Mouse (Mus musculus) myocyte (in vitro differentiated cells): Measurements from ENCODE around the gene Nkx2-4.

ENCODE experiments used
- MAX ChIP-seq: IDR thresholded peaks from one replicate; pipeline ENCODE4 v1.6.1; 2011; ENCODE audit warnings: low read depth, mild to moderate bottlenecking, control low read depth
- MYOG ChIP-seq, 3 experiments: IDR thresholded peaks; one replicate each; pipeline ENCODE4 v1.6.1; 2011; ENCODE audit warnings: control low read depth in 2 of 3, low read depth in 2 of 3, mild to moderate bottlenecking in 2 of 3; ENCODE audit not compliant: insufficient read length in 2 of 3, control insufficient read depth in 1 of 3, insufficient read depth in 1 of 3
- POLR2AphosphoS2 ChIP-seq: IDR thresholded peaks from one replicate; pipeline ENCODE4 v1.6.1; 2011; ENCODE audit warnings: low read depth, control low read depth; ENCODE audit not compliant: insufficient read length
- SRF ChIP-seq: IDR thresholded peaks from one replicate; pipeline ENCODE4 v1.6.1; 2011; ENCODE audit warnings: low read depth; ENCODE audit not compliant: control insufficient read depth, insufficient read length

- TF ChIP-seq POLR2AphosphoS2: no peak
- no peak for TF ChIP-seq MAX
- no peak for TF ChIP-seq SRF
- TF ChIP-seq MYOG (IDR thresholded peaks at IDR 0.05; ENCODE audit: control insufficient read depth in 1 of 3, insufficient read depth in 1 of 3, insufficient read length in 2 of 3, low read depth in 2 of 3): no peak
Measured at GRCm38 (mm10) chr2:147070305-147070704, 14.9 kb downstream of the Nkx2-4 start.
